Mouse (Mus musculus) layer of hippocampus, adult 18-20 months (tissue): ENCODE measurements around the gene Nxph3. TPM values are rescaled to one million over a fixed set of nuclear protein-coding genes. Genes with fewer than 3 reads are reported as not detected.
A peak's percentile ranks its signal among the peaks of the same experiment; 100 is the strongest.

Experiments
- DNase-seq, 2 experiments: peaks; one replicate each; pipeline ENCODE4 v3.0.0; 2022; ENCODE audit warnings: low spot score in 2 of 2
- long read RNA-seq: library from polyadenylated mRNA; stranded (forward); transcript quantifications from one replicate; pipeline ENCODE4 v2.0.0, GENCODE M21; 2021
- total RNA-seq, 2 experiments: library from RNA; stranded (reverse); gene quantifications; 2 replicates each; pipeline ENCODE4 v1.2.3; 2021

Nxph3 gene
- total RNA-seq = 10 to 100 TPM; 16.5 to 26.3 TPM
- long read RNA-seq, partial matches to known transcripts = 0 of 3 reads
- long read RNA-seq, other reads (novel, unspliced or antisense) = 1 of 3 reads

GRCm38 (mm10) chr11:95514298-95514861 is at the start of gene Nxph3:
Nxph3 (minus strand) TSS chr11:95514570.
- DNase-seq = no peak

DNA sequence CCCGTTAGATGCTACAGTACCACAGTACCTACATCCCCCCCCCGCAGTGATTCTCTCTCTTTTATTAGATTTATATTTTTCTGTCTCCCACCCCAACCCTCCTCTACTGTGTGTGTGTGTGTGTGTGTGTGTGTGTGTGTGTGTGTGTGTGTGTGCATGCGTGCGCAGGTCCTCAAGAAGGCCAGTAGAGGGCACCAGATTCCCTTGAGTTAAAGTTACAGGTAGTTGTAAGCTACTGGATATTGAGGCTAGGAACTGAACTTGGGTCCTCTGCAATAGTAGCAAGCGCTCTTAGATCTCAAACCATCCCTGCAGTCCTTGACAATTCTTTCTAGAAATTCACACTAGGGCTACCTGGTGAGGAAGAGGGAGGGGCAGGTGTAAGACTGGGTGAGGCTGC is 49.5 kb upstream of the Nxph3 start:
- DNase-seq = no peak

- no peak for DNase-seq
Measured at GRCm38 (mm10) chr11:95560773-95561172, 46.4 kb upstream of the Nxph3 start.

GRCm38 (mm10) chr11:95559761-95560160 is 45.4 kb upstream of the Nxph3 start:
- DNase-seq = no peak

GRCm38 (mm10) chr11:95557719-95558118 is 43.3 kb upstream of the Nxph3 start:
- no peak for DNase-seq

- no peak for DNase-seq
Measured at GRCm38 (mm10) chr11:95557032-95557431, 42.7 kb upstream of the Nxph3 start.

DNA sequence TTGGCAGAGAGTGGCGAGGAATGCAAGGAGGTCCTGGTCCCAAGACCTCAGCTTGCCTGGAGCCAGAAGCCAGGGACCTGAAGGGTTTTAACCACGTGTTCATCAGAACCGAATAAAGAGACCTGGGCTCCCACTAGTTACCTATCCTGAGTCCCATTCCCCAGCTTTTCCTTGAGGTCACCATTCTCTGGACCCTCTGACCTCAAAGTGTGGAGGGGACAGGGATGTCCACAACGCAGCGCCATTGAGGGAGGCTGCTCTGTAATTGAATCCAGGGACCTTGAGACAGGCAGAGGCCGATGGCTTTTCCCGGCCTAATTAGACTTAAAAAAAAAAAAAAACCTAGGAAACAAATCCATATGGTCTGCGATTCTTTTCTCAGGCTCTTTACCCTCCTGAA is 40.9 kb upstream of the Nxph3 start:
- no peak for DNase-seq

- DNase-seq = no peak
Measured at GRCm38 (mm10) chr11:95550301-95551021, 36.1 kb upstream of the Nxph3 start.

GRCm38 (mm10) chr11:95546021-95546782 is 31.8 kb upstream of the Nxph3 start:
- no peak for DNase-seq

DNA sequence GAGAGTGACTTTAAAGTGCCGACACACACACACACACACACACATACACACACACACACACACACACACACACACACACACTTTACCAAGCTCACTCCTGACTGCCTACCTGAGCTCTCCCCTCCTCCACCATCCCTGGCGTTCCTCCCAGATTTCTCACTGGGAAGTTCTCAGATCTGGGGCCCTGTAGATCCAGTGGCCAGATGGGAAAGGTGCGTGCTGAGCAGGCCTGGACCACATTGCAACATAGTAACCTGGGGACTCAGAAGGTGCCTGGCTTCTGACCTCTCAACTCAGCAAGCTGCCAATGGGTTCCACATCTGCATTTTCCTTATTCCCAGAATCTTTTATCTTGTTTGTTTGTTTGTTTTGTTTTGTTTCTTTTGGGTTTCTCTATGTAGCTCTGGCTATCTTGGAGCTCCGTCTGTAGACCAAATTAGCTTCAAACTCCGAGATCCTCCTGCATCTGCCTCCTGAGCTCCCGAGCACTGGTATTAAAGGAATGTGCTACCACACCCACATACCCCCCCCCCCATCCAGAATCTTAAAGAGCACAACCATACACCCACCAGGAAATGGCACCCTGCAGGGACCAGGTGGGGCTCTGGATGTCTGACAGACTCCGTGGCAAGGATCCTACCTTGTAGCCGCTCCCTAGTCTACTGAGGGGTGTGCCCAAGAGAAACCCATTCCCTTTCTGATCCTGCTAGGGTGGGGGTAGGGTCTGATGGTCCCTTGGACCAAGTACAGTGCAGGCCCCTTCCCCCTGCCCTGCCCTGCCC is 30.4 kb upstream of the Nxph3 start:
- no peak for DNase-seq

GRCm38 (mm10) chr11:95540637-95541385 is 26.4 kb upstream of the Nxph3 start:
- DNase-seq = no peak

DNA sequence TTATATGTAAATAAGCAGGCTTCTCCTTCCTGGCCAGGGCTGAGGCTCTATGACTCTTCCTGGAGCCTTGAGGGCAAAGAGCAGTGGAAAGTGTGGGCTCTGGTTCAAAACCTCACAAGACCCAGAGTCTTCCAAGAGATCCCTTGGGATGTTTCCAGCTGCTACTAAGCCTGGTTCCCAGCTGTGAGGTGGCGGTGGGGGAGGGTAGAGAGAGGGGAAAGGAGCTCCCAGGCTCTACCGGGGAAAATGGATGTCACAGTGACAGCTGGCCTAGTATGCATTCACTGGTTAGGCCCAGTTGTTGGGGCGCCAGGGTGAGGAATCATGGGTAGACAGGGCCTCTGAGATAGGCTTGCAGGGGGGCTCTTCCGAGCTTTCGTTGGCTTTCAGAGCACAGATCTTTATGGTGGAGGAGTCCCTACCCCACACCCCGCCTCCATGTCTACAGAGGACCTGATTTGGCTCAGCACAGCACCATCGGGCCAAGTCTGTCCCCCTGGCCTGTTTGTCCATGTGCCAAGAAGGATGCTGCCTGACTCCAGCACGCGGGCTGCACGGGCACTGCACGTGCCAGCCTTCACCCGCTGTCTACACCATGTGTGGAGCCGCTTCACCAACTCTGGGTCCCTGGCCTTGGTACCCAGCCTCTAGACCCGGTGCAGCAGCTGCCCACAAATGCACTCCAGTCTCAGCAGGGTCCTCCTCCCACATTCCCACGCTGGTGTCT is 24.2 kb upstream of the Nxph3 start:
- DNase-seq = no peak

- peak; percentile 68 to 87 for DNase-seq
Measured at GRCm38 (mm10) chr11:95533484-95534160, 19.3 kb upstream of the Nxph3 start.

DNA sequence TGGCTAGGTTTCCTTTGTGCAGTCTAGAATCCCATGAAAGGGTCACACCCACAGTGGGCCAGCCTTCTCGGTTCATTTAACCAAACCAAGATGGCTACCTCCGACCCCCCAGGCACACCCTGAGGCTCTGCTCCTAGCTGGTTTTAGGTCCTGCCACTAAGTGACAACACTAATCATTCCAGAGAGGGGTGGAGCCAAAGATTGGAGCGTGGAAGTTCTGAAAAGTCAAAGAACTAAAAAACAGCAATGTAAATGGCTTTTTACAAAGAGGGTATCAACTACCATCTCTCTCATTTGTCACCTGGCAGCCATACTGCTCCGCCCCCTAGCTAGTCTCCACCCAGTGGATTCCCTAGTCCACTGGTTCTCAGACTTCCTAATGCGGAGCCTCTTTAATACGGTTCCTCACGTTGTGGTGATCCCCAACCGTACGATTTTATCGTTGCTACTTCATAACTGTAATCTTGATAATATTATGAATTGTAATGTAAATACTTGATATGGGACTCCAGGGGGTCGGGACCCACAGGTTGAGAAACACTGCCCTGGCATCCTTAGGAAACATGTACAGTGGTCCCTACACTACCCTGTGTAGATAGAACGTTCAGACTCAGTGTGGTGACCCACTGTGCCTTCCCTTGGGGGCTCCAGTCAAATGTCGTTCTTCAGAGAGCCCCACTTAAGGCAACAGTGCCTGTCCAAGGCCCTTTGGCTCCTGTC is 18.1 kb upstream of the Nxph3 start:
- DNase-seq = no peak

GRCm38 (mm10) chr11:95528231-95528630 is 13.9 kb upstream of the Nxph3 start:
- DNase-seq = no peak

DNA sequence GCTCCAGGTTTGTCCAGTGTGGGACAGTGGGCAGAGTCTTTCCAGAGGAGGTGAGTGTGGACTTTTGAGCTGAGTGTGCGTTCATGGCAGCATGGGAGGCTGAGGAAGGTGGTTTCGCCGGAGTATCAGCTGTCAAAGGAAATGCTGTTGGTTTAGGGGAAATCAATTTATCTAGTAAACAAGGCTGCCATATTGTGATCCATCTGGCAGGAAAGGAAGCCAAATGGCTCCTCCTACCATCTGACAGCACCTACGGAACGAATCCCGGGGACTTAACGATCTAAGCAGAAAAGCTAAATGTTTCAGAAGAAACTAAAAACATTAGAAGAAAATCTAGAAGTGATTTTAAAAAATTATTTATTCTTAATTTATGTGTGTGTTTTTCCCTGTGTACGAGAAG is 12.9 kb upstream of the Nxph3 start:
- DNase-seq = peak; percentile 33 to 84

- peak; percentile 64 to 85 for DNase-seq
Measured at GRCm38 (mm10) chr11:95521563-95521962, 7.2 kb upstream of the Nxph3 start.

- DNase-seq = peak; percentile 78 to 92
Measured at GRCm38 (mm10) chr11:95520456-95521072, 6.2 kb upstream of the Nxph3 start.
